Mouse (Mus musculus): ENCODE results near the gene Mettl26. TPM values are rescaled to one million over a fixed set of nuclear protein-coding genes. Genes with fewer than 3 reads are reported as not detected.

Gene Mettl26
- total and polyA plus RNA-seq, 2 experiments from 2014 or later, result 64.8 to 67.3 TPM

GRCm38 (mm10) chr17:25883268-25883667 is 8.4 kb downstream of the Mettl26 start:
- Histone ChIP-seq H3K9ac (replicated peaks; ENCODE audit: low read length, poor library complexity, severe bottlenecking) (no peak overlapping the region), H3K4me1 (ENCODE audit: insufficient read depth, low read length) (peaks cover 2% of the 10 kb centered on the region; the same call in 1 of the 2 replicates), H3K27ac (ENCODE audit: low read depth, low read length) (no peak overlapping the region), H3K4me3 (ENCODE audit: low read depth, low read length) (no peak overlapping the region), H3K27me3 (ENCODE audit: insufficient read depth, low read length) (no peaks in the 10 kb centered on the region), H3K4me2 (ENCODE audit: low read depth, low read length, poor library complexity, severe bottlenecking) (no peak overlapping the region), H3K9me3 (ENCODE audit: low read length) (no peaks in the 10 kb centered on the region), H3K36me3 (ENCODE audit: insufficient read depth, low read length) (peaks cover 41% of the 10 kb centered on the region)
- DNase-seq (ENCODE audit: low spot score), result no peak
- no peak for TF ChIP-seq CTCF (IDR thresholded peaks at IDR 0.05)
- no peak for ATAC-seq (ENCODE audit: low FRiP score)
- WGBS, result 74% methylated on average over 8 of the region's 8 CpGs

DNA sequence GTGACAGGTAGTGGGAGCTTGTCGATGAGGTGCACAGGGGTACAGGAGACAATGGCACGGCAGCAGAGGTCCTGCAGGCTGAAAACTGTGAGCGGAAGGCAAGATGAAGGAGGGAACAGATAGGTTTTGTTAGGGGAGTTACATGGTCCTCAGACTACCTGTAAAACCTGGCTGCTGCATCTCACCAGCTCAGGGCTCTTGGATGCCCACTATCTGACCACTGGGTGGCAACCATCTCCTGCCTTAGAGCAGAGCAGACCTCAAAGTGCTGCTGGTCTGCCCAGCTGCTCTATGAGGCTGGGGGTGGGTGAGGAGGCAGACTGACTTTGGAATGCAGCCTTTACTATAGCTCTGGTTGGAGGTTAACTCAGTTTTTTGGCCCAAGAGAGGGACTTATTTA is 8.9 kb downstream of the Mettl26 start:
- DNase-seq (ENCODE audit: low spot score), result peak; percentile 29
- Histone ChIP-seq H3K4me1 (ENCODE audit: insufficient read depth, low read length) (peaks cover 2% of the 10 kb centered on the region; the same call in 1 of the 2 replicates), H3K4me3 (ENCODE audit: low read depth, low read length) (no peak overlapping the region), H3K9me3 (ENCODE audit: low read length) (no peaks in the 10 kb centered on the region), H3K27me3 (ENCODE audit: insufficient read depth, low read length) (no peaks in the 10 kb centered on the region), H3K27ac (ENCODE audit: low read depth, low read length) (no peak overlapping the region), H3K36me3 (ENCODE audit: insufficient read depth, low read length) (peaks cover 36% of the 10 kb centered on the region), H3K9ac (replicated peaks; ENCODE audit: low read length, poor library complexity, severe bottlenecking) (no peak overlapping the region), H3K4me2 (ENCODE audit: low read depth, low read length, poor library complexity, severe bottlenecking) (no peak overlapping the region)
- WGBS, result 88% methylated on average over 3 of the region's 3 CpGs
- ATAC-seq (ENCODE audit: low FRiP score), result no peak
- peak; percentile 57 for TF ChIP-seq CTCF (IDR thresholded peaks at IDR 0.05)

GRCm38 (mm10) chr17:25885636-25886035 is 10.8 kb downstream of the Mettl26 start:
- 54% methylated on average over 4 of the region's 4 CpGs for WGBS
- peaks cover 2% of the 10 kb centered on the region; the same call in 1 of the 2 replicates for H3K4me1 ChIP-seq (ENCODE audit: insufficient read depth, low read length)
- TF ChIP-seq CTCF (IDR thresholded peaks at IDR 0.05), result peak; percentile 67
- ATAC-seq (ENCODE audit: low FRiP score) (0 out of 2 replicates have a peak, but pooled peaks have one; percentile 25), DNase-seq (ENCODE audit: low spot score) (peak; percentile 22)
- H3K9me3 ChIP-seq (ENCODE audit: low read length), result no peaks in the 10 kb centered on the region
- no peak overlapping the region for H3K4me3 ChIP-seq (ENCODE audit: low read depth, low read length)
- H3K27me3 ChIP-seq (ENCODE audit: insufficient read depth, low read length), result no peaks in the 10 kb centered on the region
- no peak overlapping the region for H3K27ac ChIP-seq (ENCODE audit: low read depth, low read length)
- H3K9ac ChIP-seq (replicated peaks; ENCODE audit: low read length, poor library complexity, severe bottlenecking), result no peak overlapping the region
- peaks cover 32% of the 10 kb centered on the region for H3K36me3 ChIP-seq (ENCODE audit: insufficient read depth, low read length)
- H3K4me2 ChIP-seq (ENCODE audit: low read depth, low read length, poor library complexity, severe bottlenecking), result no peak overlapping the region

DNA sequence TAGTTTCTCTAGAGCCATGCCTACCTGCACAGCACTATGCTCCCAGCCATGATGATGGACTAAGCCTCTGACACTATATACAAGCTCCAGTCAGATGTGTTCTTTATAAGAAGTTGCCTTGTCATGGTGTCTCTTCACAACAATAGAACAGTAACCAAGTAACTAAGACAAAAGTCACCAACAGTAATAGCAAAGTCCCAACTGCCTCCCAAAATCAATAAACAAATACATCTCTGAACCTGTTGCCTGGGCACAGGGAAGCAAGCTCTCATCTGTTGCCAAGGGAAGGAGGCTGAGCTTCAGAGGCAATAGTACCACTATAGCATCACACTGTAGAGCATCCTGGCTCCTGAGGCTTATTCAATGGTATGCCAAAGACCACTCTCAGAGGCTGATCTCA is 11.9 kb downstream of the Mettl26 start:
- ATAC-seq (ENCODE audit: low FRiP score) (no peak), DNase-seq (ENCODE audit: low spot score) (no peak)
- no peak for TF ChIP-seq CTCF (IDR thresholded peaks at IDR 0.05)
- no peak overlapping the region for H3K27ac ChIP-seq (ENCODE audit: low read depth, low read length)
- no peak overlapping the region for H3K4me2 ChIP-seq (ENCODE audit: low read depth, low read length, poor library complexity, severe bottlenecking)
- peaks cover 31% of the 10 kb centered on the region for H3K36me3 ChIP-seq (ENCODE audit: insufficient read depth, low read length)
- no peak overlapping the region for H3K4me3 ChIP-seq (ENCODE audit: low read depth, low read length)
- H3K27me3 ChIP-seq (ENCODE audit: insufficient read depth, low read length), result no peaks in the 10 kb centered on the region
- no peak overlapping the region for H3K9ac ChIP-seq (replicated peaks; ENCODE audit: low read length, poor library complexity, severe bottlenecking)
- H3K9me3 ChIP-seq (ENCODE audit: low read length), result no peaks in the 10 kb centered on the region
- H3K4me1 ChIP-seq (ENCODE audit: insufficient read depth, low read length), result no peaks in the 10 kb centered on the region

DNA sequence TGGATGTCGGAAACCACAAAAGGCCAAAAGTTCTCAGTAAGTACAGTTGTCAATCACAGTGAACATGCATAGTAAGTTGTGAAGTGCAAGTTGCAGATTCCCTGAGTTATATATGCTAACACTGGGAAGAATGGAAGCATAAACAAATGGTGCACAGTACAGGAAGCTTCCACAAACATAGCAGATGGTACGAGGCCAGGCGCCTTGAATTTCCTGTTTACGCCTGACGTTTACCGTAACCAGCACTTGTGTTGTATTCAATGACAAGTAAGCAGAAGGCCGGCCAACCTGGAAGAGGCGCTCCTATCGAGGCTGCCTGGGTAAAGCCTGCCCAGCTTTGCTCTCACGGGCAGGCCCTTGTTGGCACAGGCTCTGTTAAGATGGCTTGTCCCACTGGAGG is 12.6 kb downstream of the Mettl26 start:
- Histone ChIP-seq H3K36me3 (ENCODE audit: insufficient read depth, low read length) (peaks cover 29% of the 10 kb centered on the region), H3K4me3 (ENCODE audit: low read depth, low read length) (no peak overlapping the region), H3K9ac (replicated peaks; ENCODE audit: low read length, poor library complexity, severe bottlenecking) (no peak overlapping the region), H3K27me3 (ENCODE audit: insufficient read depth, low read length) (no peaks in the 10 kb centered on the region), H3K4me2 (ENCODE audit: low read depth, low read length, poor library complexity, severe bottlenecking) (no peak overlapping the region), H3K9me3 (ENCODE audit: low read length) (no peaks in the 10 kb centered on the region), H3K4me1 (ENCODE audit: insufficient read depth, low read length) (no peaks in the 10 kb centered on the region), H3K27ac (ENCODE audit: low read depth, low read length) (no peak overlapping the region)
- TF ChIP-seq CTCF (IDR thresholded peaks at IDR 0.05), result no peak
- 95% methylated on average over 10 of the region's 10 CpGs for WGBS
- ATAC-seq (ENCODE audit: low FRiP score) (no peak), DNase-seq (ENCODE audit: low spot score) (no peak)

- TF ChIP-seq CTCF (IDR thresholded peaks at IDR 0.05), result no peak
- H3K27ac ChIP-seq (ENCODE audit: low read depth, low read length), result no peak overlapping the region
- no peaks in the 10 kb centered on the region for H3K27me3 ChIP-seq (ENCODE audit: insufficient read depth, low read length)
- no peak for DNase-seq (ENCODE audit: low spot score)
- H3K36me3 ChIP-seq (ENCODE audit: insufficient read depth, low read length), result peaks cover 16% of the 10 kb centered on the region
- no peak overlapping the region for H3K9ac ChIP-seq (replicated peaks; ENCODE audit: low read length, poor library complexity, severe bottlenecking)
- WGBS, result 90% methylated on average over 3 of the region's 3 CpGs
- H3K9me3 ChIP-seq (ENCODE audit: low read length), result no peaks in the 10 kb centered on the region
- ATAC-seq (ENCODE audit: low FRiP score), result no peak
- no peak overlapping the region for H3K4me3 ChIP-seq (ENCODE audit: low read depth, low read length)
- no peaks in the 10 kb centered on the region for H3K4me1 ChIP-seq (ENCODE audit: insufficient read depth, low read length)
- H3K4me2 ChIP-seq (ENCODE audit: low read depth, low read length, poor library complexity, severe bottlenecking), result no peak overlapping the region
These were observed 14.0 kb downstream of the Mettl26 start for GRCm38 (mm10) chr17:25888837-25889236.

All from midbrain, postnatal 0 days (tissue).